Mouse (Mus musculus) intestine, postnatal 0 days (tissue): Measurements from ENCODE around the gene Kdm2a. TPM values are rescaled to one million over a fixed set of nuclear protein-coding genes. Genes with fewer than 3 reads are reported as not detected.
A peak's percentile ranks its signal among the peaks of the same experiment; 100 is the strongest.

Experiments used
- ATAC-seq: fragments of 200-750 bp; cut with Nextera tagmentation; 2 replicates; pipeline ENCODE4 v1.8.0; 2017; ENCODE audit warnings: mild to moderate bottlenecking, moderate TSS enrichment, moderate library complexity
- H3K27ac ChIP-seq: fragments of 300-500 bp; sonication (generic); 2 replicates; pipeline ENCODE4 v1.5.1; 2014; ENCODE audit warnings: mild to moderate bottlenecking, low read depth, low read length, moderate library complexity
- H3K27me3 ChIP-seq: fragments of 300-500 bp; sonication (generic); replicated peaks from 2 replicates; pipeline ENCODE4 v1.6.1; 2014; ENCODE audit warnings: low read length, mixed read lengths; ENCODE audit not compliant: control insufficient read depth, insufficient read depth
- H3K36me3 ChIP-seq: fragments of 300-500 bp; sonication (generic); 2 replicates; pipeline ENCODE4 v1.6.1; 2014; ENCODE audit warnings: mild to moderate bottlenecking, moderate library complexity; ENCODE audit not compliant: control insufficient read depth, insufficient read depth
- H3K4me1 ChIP-seq: fragments of 300-500 bp; sonication (generic); replicated peaks from 2 replicates; pipeline ENCODE4 v1.6.1; 2014; ENCODE audit warnings: antibody characterized with exemption, low read length, mixed read lengths; ENCODE audit not compliant: control insufficient read depth, insufficient read depth
- H3K4me2 ChIP-seq: fragments of 300-500 bp; sonication (generic); replicated peaks from 2 replicates; pipeline ENCODE4 v1.6.1; 2014; ENCODE audit warnings: low read depth, mild to moderate bottlenecking, moderate library complexity
- H3K4me3 ChIP-seq: fragments of 300-500 bp; sonication (generic); 2 replicates; pipeline ENCODE4 v1.5.1; 2014; ENCODE audit warnings: low read depth, low read length
- H3K9ac ChIP-seq: fragments of 300-500 bp; sonication (generic); 2 replicates; pipeline ENCODE4 v1.6.1; 2014; ENCODE audit warnings: mild to moderate bottlenecking, low read depth, low read length
- H3K9me3 ChIP-seq: fragments of 300-500 bp; sonication (generic); 2 replicates; pipeline ENCODE4 v1.6.1; 2016; ENCODE audit warnings: mixed run types; ENCODE audit not compliant: control insufficient read depth
- CTCF ChIP-seq: sonication (generic); IDR thresholded peaks from 2 replicates; pipeline ENCODE4 v1.5.1; 2016; ENCODE audit warnings: low read depth, mild to moderate bottlenecking, control low read depth, antibody characterized with exemption, moderate library complexity
- WGBS: fragments of 180-500 bp; shearing (Covaris S2); extraction: QIAGEN DNeasy Blood & Tissue Kit; methylation state at CpG from one replicate; pipeline ENCODE4 v1.1.7; 2014; 5-methylcytosine and 5-hydroxymethylcytosine counted together
- polyA plus RNA-seq: library from polyadenylated mRNA; unstranded; fragments of >200 nt; fragmentation: Nextera tagmentation; extraction: Ambion mirVana; gene quantifications from 2 replicates; pipeline ENCODE4 v1.2.1, GENCODE M21; 2015

Kdm2a gene
- polyA plus RNA-seq: 21.0 and 21.2 TPM in 2 replicates

- Histone ChIP-seq H3K36me3 (no peaks in the 10 kb centered on the region), H3K4me1 (peaks cover 5% of the 10 kb centered on the region), H3K9me3 (no peaks in the 10 kb centered on the region), H3K4me3 (peak within 1 kb of the TSS; percentile 72), H3K27me3 (no peaks in the 10 kb centered on the region), H3K9ac (peak within 1 kb of the TSS; percentile 79), H3K27ac (peak within 1 kb of the TSS; percentile 88), H3K4me2 (peak within 1 kb of the TSS; percentile 99)
- 2% methylated on average over 81 of the region's 82 CpGs for WGBS
- ATAC-seq: peak; percentile 37
- TF ChIP-seq CTCF: peak; percentile 11; the same call in 1 of the 2 replicates
These were observed at the start of gene Kdm2a for GRCm38 (mm10) chr19:4397798-4398629. Kdm2a (minus strand) TSS chr19:4398285.

DNA sequence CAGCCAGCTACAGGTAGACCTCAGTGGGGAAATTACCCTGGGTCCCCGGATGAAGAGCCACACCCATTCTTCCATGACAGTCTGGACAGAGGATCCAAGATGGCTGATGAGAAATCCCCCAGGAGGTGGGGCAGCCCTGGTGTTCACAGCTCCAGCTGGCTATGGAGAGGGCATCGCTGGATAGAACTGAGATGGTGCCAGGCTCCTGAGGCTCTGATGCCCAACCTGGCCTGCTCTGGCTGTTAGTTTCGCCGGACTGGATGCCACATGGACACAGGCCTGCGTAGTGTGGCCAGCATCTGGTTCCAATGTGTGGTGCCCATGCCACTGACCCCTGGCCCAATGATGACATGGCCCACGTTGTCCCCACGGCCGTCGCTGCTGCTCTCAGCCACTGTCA is 49.4 kb upstream of the Kdm2a start:
- Histone ChIP-seq H3K4me2 (no peak overlapping the region), H3K27ac (no peak overlapping the region), H3K4me1 (no peaks in the 10 kb centered on the region), H3K27me3 (no peaks in the 10 kb centered on the region), H3K36me3 (no peaks in the 10 kb centered on the region; the same call in 1 of the 2 replicates), H3K9me3 (no peaks in the 10 kb centered on the region), H3K9ac (no peak overlapping the region), H3K4me3 (no peak overlapping the region)
- TF ChIP-seq CTCF: no peak
- WGBS: 86% methylated on average over 9 of the region's 9 CpGs
- ATAC-seq: no peak

GRCm38 (mm10) chr19:4446661-4447420 is 48.8 kb upstream of the Kdm2a start:
- H3K27me3 ChIP-seq: no peaks in the 10 kb centered on the region
- no peak for ATAC-seq
- TF ChIP-seq CTCF: no peak
- H3K4me2 ChIP-seq: no peak overlapping the region
- H3K27ac ChIP-seq: no peak overlapping the region
- H3K9ac ChIP-seq: no peak overlapping the region
- 87% methylated on average over 8 of the region's 8 CpGs for WGBS
- no peaks in the 10 kb centered on the region; the same call in 1 of the 2 replicates for H3K36me3 ChIP-seq
- H3K4me1 ChIP-seq: no peaks in the 10 kb centered on the region
- H3K4me3 ChIP-seq: no peak overlapping the region
- no peaks in the 10 kb centered on the region for H3K9me3 ChIP-seq

DNA sequence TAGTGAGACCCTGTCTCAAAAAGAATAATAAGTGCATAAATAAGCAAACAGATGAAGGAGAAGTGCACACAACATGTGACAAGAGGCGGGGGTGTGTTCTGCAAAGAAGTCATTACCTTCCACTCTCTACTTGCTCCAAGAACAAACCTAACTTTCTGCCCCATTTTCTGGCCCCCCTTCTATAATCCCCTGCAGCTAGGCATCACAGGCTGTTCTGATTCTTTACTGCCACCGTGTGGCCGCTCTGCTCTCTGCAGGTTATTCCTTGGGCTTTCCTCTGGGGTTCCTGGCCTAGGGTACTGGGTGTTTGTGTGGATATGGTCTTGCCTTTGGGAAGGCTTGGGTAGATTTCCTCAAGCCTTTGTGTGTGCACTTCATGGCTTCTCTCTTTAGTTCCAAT is 44.3 kb upstream of the Kdm2a start:
- H3K4me1 ChIP-seq: 0 out of 2 replicates have a peak, but pooled peaks cover 5% of the 10 kb centered on the region
- peak; percentile 88 for TF ChIP-seq CTCF
- H3K27ac ChIP-seq: peak overlapping the region; percentile 86
- H3K4me2 ChIP-seq: 0 out of 2 replicates have a peak overlapping the region, but pooled peaks have one; percentile 14
- ATAC-seq: no peak
- H3K9me3 ChIP-seq: no peaks in the 10 kb centered on the region
- H3K36me3 ChIP-seq: no peaks in the 10 kb centered on the region; the same call in 1 of the 2 replicates
- WGBS: 15% methylated on average over 3 of the region's 3 CpGs
- no peaks in the 10 kb centered on the region for H3K27me3 ChIP-seq
- H3K4me3 ChIP-seq: no peak overlapping the region
- no peak overlapping the region for H3K9ac ChIP-seq

DNA sequence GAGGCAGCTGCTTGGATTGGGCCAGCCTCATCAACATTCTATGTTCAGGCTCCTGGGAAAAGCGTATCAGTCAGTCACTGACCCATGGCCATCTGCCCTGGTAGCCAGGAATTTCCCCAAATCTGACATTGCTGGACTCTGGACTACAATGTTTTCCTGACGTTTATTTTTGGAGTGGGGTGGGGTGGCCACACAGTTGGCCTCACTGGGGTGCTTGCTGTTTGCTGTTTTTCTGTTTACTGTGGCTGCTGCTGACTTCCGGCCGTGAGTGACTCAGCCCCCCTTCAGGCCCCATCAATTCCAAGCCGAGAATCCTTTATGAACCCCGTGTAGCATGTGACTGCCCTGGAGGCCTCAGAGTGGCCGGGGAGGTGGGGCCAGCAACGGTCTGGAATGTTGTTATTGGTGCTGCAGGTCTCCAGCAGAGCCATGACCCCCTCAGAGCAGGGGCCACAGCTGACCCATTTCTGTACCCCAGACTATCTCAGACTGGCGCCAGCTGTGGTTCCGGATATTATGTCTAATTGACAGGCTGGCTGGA is 43.6 kb upstream of the Kdm2a start:
- Histone ChIP-seq H3K27ac (peak overlapping the region; percentile 86), H3K4me1 (0 out of 2 replicates have a peak, but pooled peaks cover 5% of the 10 kb centered on the region), H3K4me2 (0 out of 2 replicates have a peak overlapping the region, but pooled peaks have one; percentile 14), H3K9me3 (no peaks in the 10 kb centered on the region), H3K27me3 (no peaks in the 10 kb centered on the region), H3K9ac (no peak overlapping the region), H3K4me3 (no peak overlapping the region), H3K36me3 (no peaks in the 10 kb centered on the region; the same call in 1 of the 2 replicates)
- 25% methylated on average over 10 of the region's 10 CpGs for WGBS
- no peak for TF ChIP-seq CTCF
- peak; percentile 64 for ATAC-seq
